Mouse (Mus musculus): ENCODE data around the gene Rflnb. TPM values are rescaled to one million over a fixed set of nuclear protein-coding genes. Genes with fewer than 3 reads are reported as not detected.
A peak's percentile ranks its signal among the peaks of the same experiment; 100 is the strongest.

The Rflnb gene
- polyA plus RNA-seq, 1 experiment from 2014 or later: 7.9 TPM

DNA sequence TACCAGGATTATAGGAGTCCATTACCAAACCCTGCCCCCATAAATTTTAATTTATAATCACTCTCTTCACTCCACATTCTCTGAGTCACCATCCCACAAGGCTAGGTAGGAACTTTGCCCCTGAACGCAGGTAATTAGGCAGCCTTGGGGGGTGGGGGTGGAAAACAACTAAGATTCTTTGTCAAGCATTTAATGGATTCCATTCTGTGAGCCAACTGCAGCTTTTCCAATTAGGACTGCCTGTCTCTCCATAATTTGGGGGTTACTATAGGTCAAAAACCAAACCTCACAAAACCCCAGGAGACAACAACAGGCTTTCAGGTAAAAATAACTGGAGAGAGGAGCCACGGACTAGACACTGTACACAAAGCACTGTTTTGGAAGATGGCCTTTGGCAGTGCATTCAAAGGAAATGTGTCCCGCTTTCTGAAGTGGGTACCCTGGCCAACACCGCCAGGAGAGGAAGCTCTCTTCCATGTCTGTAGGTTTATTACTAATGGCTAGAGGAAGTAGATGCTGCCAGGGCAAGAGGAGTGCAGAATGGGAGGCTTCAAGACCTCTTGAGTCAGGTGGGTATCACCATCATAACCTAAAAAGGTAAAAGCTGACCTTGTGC, 13.3 kb upstream of the Rflnb start:
- H3K9ac ChIP-seq (ENCODE audit: low read depth, low read length): no peak overlapping the region
- H3K4me3 ChIP-seq (ENCODE audit: low read depth, low read length): no peak overlapping the region
- DNase-seq (ENCODE audit: low spot score): no peak
- no peaks in the 10 kb centered on the region for H3K36me3 ChIP-seq (ENCODE audit: control insufficient read depth, insufficient read depth, low read length)
- no peaks in the 10 kb centered on the region for H3K27me3 ChIP-seq (replicated peaks; ENCODE audit: control insufficient read depth, insufficient read depth, low read length)
- no peak overlapping the region for H3K4me2 ChIP-seq
- no peak for ATAC-seq (replicated peaks; ENCODE audit: low FRiP score)
- 79% methylated on average over 4 of the region's 4 CpGs for WGBS
- H3K9me3 ChIP-seq (ENCODE audit: control insufficient read depth, low read length): no peaks in the 10 kb centered on the region
- H3K27ac ChIP-seq (ENCODE audit: low read depth, low read length): no peak overlapping the region
- no peaks in the 10 kb centered on the region for H3K4me1 ChIP-seq (replicated peaks; ENCODE audit: control insufficient read depth, insufficient read depth, low read length)

DNA sequence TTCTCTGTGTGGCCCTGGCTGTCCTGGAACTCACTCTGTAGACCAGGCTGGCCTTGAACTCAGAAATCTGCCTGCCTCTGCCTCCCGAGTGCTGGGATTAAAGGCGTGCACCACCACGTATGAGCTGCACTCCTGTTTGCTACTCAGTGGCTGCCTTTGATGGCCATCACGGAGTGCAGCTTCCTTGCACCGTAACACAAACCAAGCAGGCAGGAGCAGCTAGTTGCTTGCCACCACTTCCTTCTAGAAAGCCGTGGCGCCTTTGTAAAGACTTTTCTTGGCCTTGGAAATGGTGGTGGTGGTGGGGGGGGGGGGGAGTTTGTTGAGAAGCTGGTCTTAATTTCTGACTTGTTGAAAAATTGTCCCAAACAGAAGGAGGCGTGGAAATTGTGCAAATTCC, 12.5 kb upstream of the Rflnb start:
- H3K27me3 ChIP-seq (replicated peaks; ENCODE audit: control insufficient read depth, insufficient read depth, low read length): no peaks in the 10 kb centered on the region
- H3K36me3 ChIP-seq (ENCODE audit: control insufficient read depth, insufficient read depth, low read length): no peaks in the 10 kb centered on the region
- H3K27ac ChIP-seq (ENCODE audit: low read depth, low read length): no peak overlapping the region
- 66% methylated on average over 8 of the region's 8 CpGs for WGBS
- DNase-seq (ENCODE audit: low spot score) (no peak), ATAC-seq (replicated peaks; ENCODE audit: low FRiP score) (no peak)
- H3K4me1 ChIP-seq (replicated peaks; ENCODE audit: control insufficient read depth, insufficient read depth, low read length): no peaks in the 10 kb centered on the region
- H3K4me3 ChIP-seq (ENCODE audit: low read depth, low read length): no peak overlapping the region
- H3K4me2 ChIP-seq: no peak overlapping the region
- no peaks in the 10 kb centered on the region for H3K9me3 ChIP-seq (ENCODE audit: control insufficient read depth, low read length)
- no peak overlapping the region for H3K9ac ChIP-seq (ENCODE audit: low read depth, low read length)

DNA sequence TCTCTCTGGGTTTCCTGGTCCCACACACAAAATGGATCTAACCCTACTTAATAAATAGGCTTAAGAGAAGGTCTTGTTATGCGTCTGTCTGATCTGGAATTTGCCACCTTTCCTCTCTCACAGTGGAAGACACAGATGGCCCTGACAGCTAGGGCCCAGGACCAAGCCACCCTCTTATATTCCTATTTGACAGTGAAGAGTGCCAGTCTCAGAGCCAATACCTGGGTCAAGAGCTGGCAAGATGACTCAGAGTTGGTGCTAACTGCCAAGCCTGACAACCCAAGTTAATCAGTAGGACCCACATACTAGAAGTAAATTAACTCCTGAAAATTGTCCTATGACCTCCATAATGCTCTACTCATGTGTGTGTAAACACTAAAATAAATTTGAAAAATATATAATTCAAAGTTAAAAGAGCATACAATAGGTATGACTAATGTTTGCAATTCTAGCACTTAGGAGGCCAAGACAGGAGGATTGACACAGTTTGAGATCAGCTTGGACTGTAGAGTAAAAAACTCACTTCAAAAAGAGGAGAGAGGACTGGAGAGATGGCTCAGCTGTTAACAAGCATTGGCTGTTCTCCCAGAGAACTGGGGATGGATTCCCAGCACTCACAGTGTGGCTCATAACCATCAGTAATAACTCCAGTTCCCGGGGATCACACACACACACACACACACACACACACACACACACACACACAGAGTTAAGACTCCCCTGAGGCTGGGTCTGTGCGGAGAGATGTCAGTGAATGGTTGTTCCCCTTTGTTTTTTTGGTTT, 11.9 kb upstream of the Rflnb start:
- Histone ChIP-seq H3K9ac (ENCODE audit: low read depth, low read length) (no peak overlapping the region), H3K27ac (ENCODE audit: low read depth, low read length) (no peak overlapping the region), H3K27me3 (replicated peaks; ENCODE audit: control insufficient read depth, insufficient read depth, low read length) (no peaks in the 10 kb centered on the region), H3K36me3 (ENCODE audit: control insufficient read depth, insufficient read depth, low read length) (no peaks in the 10 kb centered on the region), H3K4me1 (replicated peaks; ENCODE audit: control insufficient read depth, insufficient read depth, low read length) (no peaks in the 10 kb centered on the region), H3K4me2 (no peak overlapping the region), H3K4me3 (ENCODE audit: low read depth, low read length) (no peak overlapping the region), H3K9me3 (ENCODE audit: control insufficient read depth, low read length) (no peaks in the 10 kb centered on the region)
- ATAC-seq (replicated peaks; ENCODE audit: low FRiP score): no peak
- no peak for DNase-seq (ENCODE audit: low spot score)
- WGBS: 80% methylated on average over 3 of the region's 3 CpGs

DNA sequence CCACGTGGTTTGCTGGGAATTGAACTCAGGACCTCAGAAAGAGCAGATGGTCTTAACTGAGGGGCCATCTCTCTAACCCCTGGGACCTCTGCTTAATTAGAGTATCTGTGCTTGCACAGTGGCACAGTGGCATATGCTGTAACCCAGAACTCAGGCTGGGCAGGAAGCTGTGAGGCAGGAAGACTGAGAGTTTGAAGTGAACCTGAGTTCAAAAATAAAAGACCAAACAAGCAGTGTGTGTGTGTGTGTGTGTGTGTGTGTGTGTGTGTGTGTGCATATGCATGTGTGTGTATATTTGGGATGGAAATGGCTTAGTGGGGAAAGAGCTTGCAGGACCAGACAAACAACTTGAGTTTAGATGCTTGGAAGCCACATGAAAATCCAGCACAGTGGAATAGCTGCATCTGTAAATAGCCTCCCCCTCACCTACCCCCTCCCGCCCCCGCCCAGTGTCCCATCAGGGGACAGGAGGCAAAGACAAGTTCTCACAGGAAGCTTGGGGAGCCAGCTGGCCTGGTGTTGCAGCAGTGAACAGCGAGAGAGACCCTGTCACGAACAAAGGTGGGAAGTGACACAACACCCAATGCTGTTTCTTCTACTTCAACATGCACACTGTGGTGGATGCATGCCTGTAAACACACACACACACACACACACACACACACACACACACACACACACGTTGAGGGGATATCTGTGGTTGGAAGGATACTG, 10.2 kb upstream of the Rflnb start:
- Histone ChIP-seq H3K4me2 (no peak overlapping the region), H3K27ac (ENCODE audit: low read depth, low read length) (no peak overlapping the region), H3K36me3 (ENCODE audit: control insufficient read depth, insufficient read depth, low read length) (no peaks in the 10 kb centered on the region), H3K9ac (ENCODE audit: low read depth, low read length) (no peak overlapping the region), H3K4me1 (replicated peaks; ENCODE audit: control insufficient read depth, insufficient read depth, low read length) (no peaks in the 10 kb centered on the region), H3K9me3 (ENCODE audit: control insufficient read depth, low read length) (no peaks in the 10 kb centered on the region), H3K4me3 (ENCODE audit: low read depth, low read length) (no peak overlapping the region), H3K27me3 (replicated peaks; ENCODE audit: control insufficient read depth, insufficient read depth, low read length) (no peaks in the 10 kb centered on the region)
- ATAC-seq (replicated peaks; ENCODE audit: low FRiP score): no peak
- no peak for DNase-seq (ENCODE audit: low spot score)
- 31% methylated on average over 6 of the region's 6 CpGs for WGBS

DNA sequence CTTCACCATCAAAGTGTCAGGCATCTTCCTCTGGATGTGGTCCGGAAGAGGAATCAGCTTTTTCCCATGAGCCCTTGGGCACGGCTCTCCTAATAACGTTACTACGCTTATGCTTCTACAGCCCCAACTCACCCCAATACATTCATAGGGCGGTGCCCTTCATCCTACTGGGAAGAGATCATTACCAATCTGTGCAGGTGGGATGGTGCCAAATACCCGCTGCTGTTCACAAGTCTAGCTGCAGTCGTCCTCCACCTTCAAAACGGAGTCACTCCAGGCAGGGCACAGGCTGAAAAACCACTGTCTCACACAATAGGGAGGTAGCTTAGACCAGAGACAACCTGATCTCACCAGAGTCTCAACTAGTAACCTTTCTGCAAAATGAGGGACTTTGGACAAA, 7.6 kb upstream of the Rflnb start:
- H3K4me3 ChIP-seq (ENCODE audit: low read depth, low read length): no peak overlapping the region
- H3K27ac ChIP-seq (ENCODE audit: low read depth, low read length): no peak overlapping the region
- H3K9me3 ChIP-seq (ENCODE audit: control insufficient read depth, low read length): no peaks in the 10 kb centered on the region
- no peaks in the 10 kb centered on the region for H3K27me3 ChIP-seq (replicated peaks; ENCODE audit: control insufficient read depth, insufficient read depth, low read length)
- DNase-seq (ENCODE audit: low spot score) (no peak), ATAC-seq (replicated peaks; ENCODE audit: low FRiP score) (no peak)
- H3K4me1 ChIP-seq (replicated peaks; ENCODE audit: control insufficient read depth, insufficient read depth, low read length): no peaks in the 10 kb centered on the region
- H3K36me3 ChIP-seq (ENCODE audit: control insufficient read depth, insufficient read depth, low read length): no peaks in the 10 kb centered on the region
- H3K4me2 ChIP-seq: no peak overlapping the region
- WGBS: 85% methylated on average over 8 of the region's 8 CpGs
- H3K9ac ChIP-seq (ENCODE audit: low read depth, low read length): no peak overlapping the region

DNA sequence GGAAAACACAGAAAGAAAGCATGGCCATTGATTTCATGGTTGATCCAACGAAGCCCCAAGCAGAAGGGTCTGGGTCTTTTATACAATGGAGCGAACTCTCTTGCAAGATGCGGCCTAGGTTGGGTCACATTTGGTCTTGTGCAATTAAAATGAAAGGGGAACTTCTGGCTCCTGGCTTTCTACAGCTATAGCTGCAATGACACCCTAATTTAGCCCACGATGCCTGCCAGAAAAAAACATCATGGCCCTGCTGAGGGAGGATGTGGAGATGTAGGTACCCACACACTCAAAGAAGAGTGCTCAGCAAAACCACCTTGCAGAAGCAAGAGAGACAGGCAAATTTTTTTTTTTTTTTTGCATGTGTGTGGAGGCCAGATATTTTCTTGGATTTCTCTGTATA, 6.3 kb upstream of the Rflnb start:
- DNase-seq (ENCODE audit: low spot score): no peak

DNA sequence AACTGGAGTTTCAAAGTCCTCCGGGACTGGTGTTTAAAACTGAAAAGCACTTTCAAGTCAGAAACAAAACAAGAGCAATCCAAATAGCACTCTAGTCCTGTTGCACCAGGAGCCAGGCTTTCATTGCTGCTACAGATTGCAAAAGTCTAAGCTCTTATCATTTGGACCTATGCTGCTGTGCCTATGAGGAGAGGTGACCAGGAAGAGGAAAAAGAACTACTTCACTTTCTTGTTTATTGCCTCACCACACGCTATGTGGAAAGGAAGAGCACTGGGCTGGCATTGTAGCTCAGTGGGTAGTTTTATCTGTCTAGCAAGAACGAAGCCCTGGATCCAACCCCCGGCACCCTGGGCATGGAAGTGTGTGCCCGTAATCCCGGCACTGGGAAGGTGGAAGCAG, 5.8 kb upstream of the Rflnb start:
- Histone ChIP-seq H3K4me2 (no peak overlapping the region), H3K4me3 (ENCODE audit: low read depth, low read length) (no peak overlapping the region), H3K4me1 (replicated peaks; ENCODE audit: control insufficient read depth, insufficient read depth, low read length) (no peaks in the 10 kb centered on the region), H3K9me3 (ENCODE audit: control insufficient read depth, low read length) (no peaks in the 10 kb centered on the region), H3K9ac (ENCODE audit: low read depth, low read length) (no peak overlapping the region), H3K27ac (ENCODE audit: low read depth, low read length) (no peak overlapping the region), H3K27me3 (replicated peaks; ENCODE audit: control insufficient read depth, insufficient read depth, low read length) (peaks cover 5% of the 10 kb centered on the region; the same call in 1 of the 2 replicates), H3K36me3 (ENCODE audit: control insufficient read depth, insufficient read depth, low read length) (no peaks in the 10 kb centered on the region)
- ATAC-seq (replicated peaks; ENCODE audit: low FRiP score) (no peak), DNase-seq (ENCODE audit: low spot score) (no peak)
- WGBS: 79% methylated on average over 6 of the region's 6 CpGs

More for the DNA sequence above, 6.3 kb upstream of the Rflnb start:
- H3K4me1 ChIP-seq (replicated peaks; ENCODE audit: control insufficient read depth, insufficient read depth, low read length): no peaks in the 10 kb centered on the region
- no peak for ATAC-seq (replicated peaks; ENCODE audit: low FRiP score)
- no peak overlapping the region for H3K9ac ChIP-seq (ENCODE audit: low read depth, low read length)
- H3K36me3 ChIP-seq (ENCODE audit: control insufficient read depth, insufficient read depth, low read length): no peaks in the 10 kb centered on the region
- H3K4me2 ChIP-seq: no peak overlapping the region
- 77% methylated on average over 4 of the region's 4 CpGs for WGBS
- H3K27me3 ChIP-seq (replicated peaks; ENCODE audit: control insufficient read depth, insufficient read depth, low read length): peaks cover 5% of the 10 kb centered on the region; the same call in 1 of the 2 replicates
- H3K9me3 ChIP-seq (ENCODE audit: control insufficient read depth, low read length): no peaks in the 10 kb centered on the region
- H3K4me3 ChIP-seq (ENCODE audit: low read depth, low read length): no peak overlapping the region
- H3K27ac ChIP-seq (ENCODE audit: low read depth, low read length): no peak overlapping the region

DNA sequence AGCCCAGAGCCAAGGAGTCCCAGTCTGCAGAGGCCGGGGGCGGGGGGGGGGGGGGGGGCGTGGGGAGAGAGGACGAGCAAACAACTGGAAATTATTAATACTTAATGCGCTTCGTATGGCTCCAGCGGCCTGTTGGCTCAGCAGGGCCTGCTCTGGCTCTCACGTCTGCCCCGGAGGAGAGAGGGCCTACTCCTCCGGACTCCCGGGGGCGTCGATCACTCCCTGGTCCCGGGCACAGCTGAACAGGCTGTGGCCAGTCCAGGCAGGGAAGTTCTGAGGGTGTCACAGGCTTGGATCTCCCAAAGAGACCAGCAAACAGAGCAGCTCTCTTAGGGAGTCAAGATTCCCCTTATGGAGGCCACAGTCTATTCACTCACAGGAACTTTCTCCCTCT, 487 bp upstream of the Rflnb start:
- DNase-seq (ENCODE audit: low spot score) (peak; percentile 61), ATAC-seq (replicated peaks; ENCODE audit: low FRiP score) (peak; percentile 6; the same call in 1 of the 2 replicates)
- 4% methylated on average over 10 of the region's 14 CpGs for WGBS
- Histone ChIP-seq H3K9me3 (ENCODE audit: control insufficient read depth, low read length) (no peaks in the 10 kb centered on the region), H3K36me3 (ENCODE audit: control insufficient read depth, insufficient read depth, low read length) (no peaks in the 10 kb centered on the region), H3K27ac (ENCODE audit: low read depth, low read length) (no peak overlapping the region), H3K27me3 (replicated peaks; ENCODE audit: control insufficient read depth, insufficient read depth, low read length) (peaks cover 16% of the 10 kb centered on the region), H3K4me1 (replicated peaks; ENCODE audit: control insufficient read depth, insufficient read depth, low read length) (peaks cover 8% of the 10 kb centered on the region; the same call in 1 of the 2 replicates), H3K4me2 (peak overlapping the region; percentile 99), H3K9ac (ENCODE audit: low read depth, low read length) (peak overlapping the region; percentile 75), H3K4me3 (ENCODE audit: low read depth, low read length) (peak overlapping the region; percentile 75)
